Mouse (Mus musculus) liver, postnatal 0 days (tissue): ENCODE measurements around the gene Cd164.

Experiments used
- CTCF ChIP-seq: sonication (generic); IDR thresholded peaks from 2 replicates; pipeline ENCODE4 v1.5.1; 2016; ENCODE audit warnings: antibody characterized with exemption, low read depth
- EP300 ChIP-seq: IDR thresholded peaks from 2 replicates; pipeline ENCODE4 v1.6.1; 2016; ENCODE audit warnings: antibody characterized with exemption, low read depth, mild to moderate bottlenecking

- no peak for TF ChIP-seq CTCF
- no peak for TF ChIP-seq EP300
These were observed 28.7 kb upstream of the Cd164 start for GRCm38 (mm10) chr10:41490518-41490873.
